In genomic region chrX:41578797-41579196, GRCm38 (mm10) we compare ENCODE assay signal across 28 mouse cellular contexts.
DNase-seq lines count a peak whose midpoint lies in the region; ATAC-seq and TF ChIP-seq lines count a peak whose summit lies in the region.
"Had no signal": no experiment of that assay in that cellular context is flagged by ENCODE, and none has a peak within 500 bp of the region (broad histone marks: within the 10 kb centered on the region; RNA-seq: fewer than 3 reads in every experiment).

No protein-coding gene starts in this region.

- H3K4me1 ChIP-seq in lung, postnatal 0 days (ENCODE audit: insufficient read depth, low read depth, low read length): no peaks in the 10 kb centered on the region
- H3K4me1 ChIP-seq: hindbrain, embryonic 10.5 days; intestine, embryonic 15.5 days; limb, embryonic 10.5 days; midbrain, embryonic 13.5 days; neural tube, embryonic 12.5 days had no signal

- WGBS in lung, postnatal 0 days: 41% methylated on average over 5 of the region's 5 CpGs

- H3K9ac ChIP-seq in lung, postnatal 0 days (replicated peaks; ENCODE audit: low read depth): no peak overlapping the region
- H3K9ac ChIP-seq: intestine, embryonic 15.5 days; midbrain, embryonic 13.5 days; neural tube, embryonic 12.5 days had no signal

- no peak overlapping the region for H3K4me3 ChIP-seq in lung, postnatal 0 days (ENCODE audit: low read depth, low read length)
- H3K4me3 ChIP-seq: hindbrain, embryonic 10.5 days; intestine, embryonic 15.5 days; limb, embryonic 10.5 days; midbrain, embryonic 13.5 days; neural tube, embryonic 12.5 days had no signal

- H3K36me3 ChIP-seq in lung, postnatal 0 days (ENCODE audit: insufficient read depth, low read length): no peaks in the 10 kb centered on the region
- H3K36me3 ChIP-seq: hindbrain, embryonic 10.5 days; intestine, embryonic 15.5 days; limb, embryonic 10.5 days; midbrain, embryonic 13.5 days; neural tube, embryonic 12.5 days had no signal

- no peak overlapping the region for H3K27ac ChIP-seq in lung, postnatal 0 days (ENCODE audit: low read length)
- H3K27ac ChIP-seq: hindbrain, embryonic 10.5 days; intestine, embryonic 15.5 days; limb, embryonic 10.5 days; macrophage; midbrain, embryonic 13.5 days; neural tube, embryonic 12.5 days; stomach, postnatal 0 days had no signal

- DNase-seq in adrenal gland, postnatal 14 days: peak; percentile 8
- DNase-seq in adrenal gland, postnatal 4 days (ENCODE audit: low spot score in 2 of 2): no peak
- peak; percentile 8 for DNase-seq in lung, postnatal 0 days (ENCODE audit: low spot score)
- DNase-seq in lung, adult 18-20 months: no peak
- DNase-seq in c-Kit-positive CD71-positive TER-119-negative erythroid progenitor cells, embryonic 14.5 days (ENCODE audit: low read depth): peak; percentile 3
- no peak for DNase-seq in heart, adult 8-10 months (ENCODE audit: low spot score)
- no peak for DNase-seq in urinary bladder, adult 18-20 months (ENCODE audit: low spot score in 2 of 2)
- DNase-seq: cerebellum, adult 2 months; cerebellum, postnatal 25 days; gastrocnemius, postnatal 10 days; kidney, adult 9 months; kidney, postnatal 4 days; layer of hippocampus, adult 9-11 months; liver; right cerebral cortex, postnatal 14 days; thymus, adult 2 months; thymus, postnatal 4 days had no signal

- TF ChIP-seq EP300 in lung, postnatal 0 days (IDR thresholded peaks at IDR 0.05): no peak

- no peak for TF ChIP-seq CTCF in lung, postnatal 0 days (IDR thresholded peaks at IDR 0.05)

- ATAC-seq in lung, postnatal 0 days: no peak
- ATAC-seq: activated CD4-positive, CD25-positive, alpha-beta regulatory T cell, adult 4 months; forebrain, embryonic 16.5 days; hindbrain, embryonic 16.5 days; intestine, embryonic 15.5 days; midbrain, embryonic 13.5 days had no signal

- no peak overlapping the region for H3K4me2 ChIP-seq in lung, postnatal 0 days (replicated peaks; ENCODE audit: low read depth, low read length)
- H3K4me2 ChIP-seq: heart, embryonic 11.5 days; intestine, embryonic 15.5 days; midbrain, embryonic 13.5 days; neural tube, embryonic 12.5 days had no signal

- no peaks in the 10 kb centered on the region for H3K27me3 ChIP-seq in lung, postnatal 0 days (replicated peaks; ENCODE audit: insufficient read depth, low read length)
- H3K27me3 ChIP-seq: intestine, embryonic 15.5 days; midbrain, embryonic 13.5 days; neural tube, embryonic 12.5 days had no signal

- H3K9me3 ChIP-seq in lung, postnatal 0 days (ENCODE audit: low read length): no peaks in the 10 kb centered on the region
- H3K9me3 ChIP-seq: hindbrain, embryonic 10.5 days; intestine, embryonic 15.5 days; limb, embryonic 10.5 days; midbrain, embryonic 13.5 days; neural tube, embryonic 12.5 days had no signal

Comparison
In these comparisons a context has a peak if more than half of its experiments do, and no peak if none do; other contexts are left out.
1. DNase-seq: peak in adrenal gland, postnatal 14 days (single experiment), lung, postnatal 0 days (single experiment) and c-Kit-positive CD71-positive TER-119-negative erythroid progenitor cells, embryonic 14.5 days (single experiment); none in adrenal gland, postnatal 4 days (0 of 2), lung, adult 18-20 months (0 of 2), heart, adult 8-10 months (single experiment) and urinary bladder, adult 18-20 months (0 of 2).